Mouse (Mus musculus) megakaryocyte, adult 5-6 weeks (primary cell): ENCODE measurements around the gene Zscan12. TPM values are rescaled to one million over a fixed set of nuclear protein-coding genes. Genes with fewer than 3 reads are reported as not detected.

ENCODE experiments used
- ATAC-seq: 2 replicates; pipeline ENCODE4 v1.8.0; 2016; ENCODE audit warnings: mild to moderate bottlenecking, inconsistent platforms; ENCODE audit not compliant: poor library complexity, severe bottlenecking
- total RNA-seq, 2 experiments: library from RNA; stranded (forward) in 1 of 2; stranded (reverse) in 1 of 2; fragments of 153-499, 151-499 nt in 1 of 2; fragments of 221-1000, 200-1000 nt in 1 of 2; gene quantifications; 2 replicates each; pipeline versions ENCODE4 v1.2.3 to v1.2.4; 2015 to 2017

The Zscan12 gene
- 4.4 and 4.7 TPM in 2 replicates for total RNA-seq (2015)
- 5.6 and 8.3 TPM in 2 replicates for total RNA-seq (2017)

DNA sequence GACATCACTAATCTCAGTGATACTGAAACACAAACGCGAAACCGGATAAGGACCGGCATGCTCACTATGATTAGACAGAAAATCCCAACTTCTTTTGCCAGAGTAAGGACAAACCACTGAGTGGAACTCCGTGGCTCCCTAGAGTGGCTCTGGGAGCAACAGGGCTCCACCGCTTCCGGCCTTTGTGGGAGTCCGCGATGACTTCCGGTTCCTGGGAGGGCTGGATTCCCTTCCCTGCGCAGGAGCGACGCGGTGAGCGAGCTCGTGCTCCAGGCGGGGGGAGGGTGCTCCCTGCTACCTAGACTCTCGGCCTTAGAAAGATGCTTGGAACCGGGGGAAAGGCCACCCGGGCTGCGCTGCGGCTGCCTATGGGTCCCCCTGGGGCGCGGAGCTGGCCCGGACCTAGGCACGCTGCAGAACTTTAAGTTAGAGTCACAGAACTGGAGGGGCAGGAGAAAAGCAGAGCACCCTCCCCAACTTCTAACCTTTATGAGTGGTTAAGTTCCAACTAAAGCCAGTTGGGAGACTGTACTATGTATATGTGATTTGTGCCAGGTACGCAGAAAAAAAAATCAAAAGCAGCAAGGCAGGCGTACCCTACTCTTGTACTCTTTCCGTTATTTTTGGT lies at the start of gene Zscan12:
Gene Zscan12, plus strand, starts transcription at position 200 of the 628 bp plus-strand sequence.
- ATAC-seq = peak; percentile 98

DNA sequence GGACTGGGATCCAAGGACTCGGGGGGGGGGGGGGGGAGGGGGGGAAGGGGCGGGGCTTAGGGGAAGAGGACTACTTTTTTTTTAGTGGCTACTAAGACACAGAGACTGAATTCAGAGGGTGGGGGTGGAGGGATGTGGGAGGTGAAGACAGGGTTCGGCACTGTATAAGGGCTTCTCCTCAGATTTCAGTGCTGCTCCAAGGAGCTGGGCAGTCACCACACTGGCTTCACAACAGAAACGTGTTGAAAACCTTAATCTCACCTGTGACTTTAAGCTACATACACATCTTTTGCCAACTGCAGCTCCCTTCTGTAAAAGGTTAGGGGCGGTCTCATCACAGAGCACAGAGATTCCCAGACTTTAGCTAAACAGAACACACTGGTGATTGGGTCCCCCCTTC lies 49.8 kb upstream of the Zscan12 start:
- no peak for ATAC-seq

DNA sequence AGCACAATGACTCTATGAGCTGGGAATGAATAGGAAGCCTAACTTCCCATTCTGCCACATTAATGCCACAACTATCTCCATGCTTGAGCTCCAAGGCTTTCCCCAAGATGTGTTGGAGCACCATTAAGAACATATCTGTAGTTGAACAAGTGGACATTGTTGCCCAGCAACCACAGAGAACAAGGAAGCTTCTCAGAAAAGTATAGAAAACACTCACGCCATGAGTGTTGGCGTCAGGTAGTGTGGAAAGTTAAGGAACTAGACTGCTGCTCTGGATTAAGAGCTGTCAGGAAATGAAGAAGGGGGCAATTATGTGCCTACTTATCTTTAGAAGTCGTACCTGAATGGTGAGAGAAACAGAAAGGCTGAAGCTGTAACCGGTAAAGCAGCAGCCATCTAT lies 48.7 kb upstream of the Zscan12 start:
- ATAC-seq = no peak

DNA sequence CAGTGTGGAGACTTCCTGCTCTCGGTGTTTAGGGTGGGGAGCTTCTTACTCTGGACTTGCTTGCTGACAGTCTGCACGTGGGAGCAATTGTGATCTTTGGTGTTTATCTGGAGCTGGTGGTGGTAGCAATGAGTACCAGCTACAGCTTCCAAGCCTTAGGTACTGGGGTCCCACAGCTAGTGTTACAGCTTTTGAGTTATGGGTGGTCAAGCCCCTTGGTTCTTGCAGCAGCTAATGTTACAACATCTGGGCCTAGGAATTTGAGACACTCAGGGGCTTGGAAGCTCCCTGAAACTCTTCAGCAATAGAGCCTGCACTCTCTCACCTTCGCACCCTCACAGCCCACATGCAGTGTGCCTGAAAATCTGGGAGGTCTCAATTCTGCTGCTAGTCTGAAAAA lies 42.4 kb upstream of the Zscan12 start:
- ATAC-seq = no peak

DNA sequence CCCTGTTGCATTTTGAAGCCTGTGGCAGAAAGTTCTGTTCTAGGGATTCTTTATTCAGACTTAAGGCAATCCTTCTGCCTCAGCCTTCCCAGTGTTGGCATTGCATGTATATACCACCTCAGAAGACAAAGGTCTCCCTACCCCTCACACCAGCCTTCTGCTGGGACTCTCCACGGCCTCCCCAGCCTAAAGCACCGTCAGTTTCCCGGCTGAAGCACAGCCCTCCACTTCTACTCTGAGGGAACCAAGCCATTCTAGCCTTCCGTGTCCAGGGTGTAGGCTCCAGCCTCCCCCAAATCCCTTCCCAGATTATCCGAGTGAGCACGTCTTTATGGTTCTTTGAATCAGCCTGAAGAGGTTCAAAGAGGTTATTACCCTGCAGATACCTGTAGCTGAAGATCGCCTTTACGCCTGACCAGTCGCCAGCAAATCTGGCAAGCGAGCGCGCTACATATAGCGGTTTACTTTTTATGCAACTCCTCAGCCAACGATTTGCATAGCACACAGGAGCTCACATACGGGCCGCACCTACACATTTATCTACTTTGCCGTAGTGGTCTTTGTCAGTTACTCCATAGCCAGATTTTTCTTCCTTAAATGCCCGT lies 40.6 kb upstream of the Zscan12 start:
- ATAC-seq = no peak

DNA sequence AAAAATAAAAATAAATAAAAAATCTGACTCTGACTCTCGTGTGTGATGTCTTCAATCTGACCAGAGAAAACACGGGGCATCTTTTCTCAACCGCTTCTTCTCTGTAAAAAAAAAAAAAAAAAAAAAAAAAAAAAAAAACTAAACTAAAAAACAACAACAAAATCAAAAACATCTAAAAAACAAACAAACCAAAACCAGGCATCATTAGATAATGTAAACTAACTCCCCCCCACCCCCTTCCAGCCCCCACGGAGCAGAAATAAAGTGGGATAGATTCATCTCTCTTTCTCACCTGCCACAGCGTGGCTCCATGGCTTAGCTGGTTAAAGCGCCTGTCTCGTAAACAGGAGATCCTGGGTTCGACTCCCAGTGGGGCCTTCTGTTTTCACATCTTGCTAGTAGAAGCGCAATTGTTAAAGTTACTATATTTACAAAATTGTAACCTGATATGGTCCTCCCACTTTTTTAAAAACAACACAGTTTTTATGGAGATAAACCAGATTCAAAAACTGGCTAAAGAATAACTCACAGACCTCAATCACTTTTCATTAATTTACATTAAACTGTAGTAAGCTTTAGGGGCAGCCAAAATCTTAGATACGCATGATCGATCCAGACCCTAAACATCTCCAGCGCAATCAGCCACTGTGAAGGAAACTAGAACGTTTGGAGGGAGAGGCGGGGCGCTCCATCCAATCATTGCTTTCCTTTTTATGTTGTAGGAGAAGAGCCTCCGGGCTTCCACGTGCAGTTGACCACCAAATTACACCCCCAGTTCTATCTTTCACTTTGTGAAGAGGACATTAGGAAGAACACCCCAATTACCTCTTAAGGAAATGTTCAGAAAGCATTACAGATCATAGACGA lies 39.9 kb upstream of the Zscan12 start:
- no peak for ATAC-seq

- no peak for ATAC-seq
Observed at GRCm38 (mm10) chr13:21323405-21323804, 39.2 kb upstream of the Zscan12 start.

DNA sequence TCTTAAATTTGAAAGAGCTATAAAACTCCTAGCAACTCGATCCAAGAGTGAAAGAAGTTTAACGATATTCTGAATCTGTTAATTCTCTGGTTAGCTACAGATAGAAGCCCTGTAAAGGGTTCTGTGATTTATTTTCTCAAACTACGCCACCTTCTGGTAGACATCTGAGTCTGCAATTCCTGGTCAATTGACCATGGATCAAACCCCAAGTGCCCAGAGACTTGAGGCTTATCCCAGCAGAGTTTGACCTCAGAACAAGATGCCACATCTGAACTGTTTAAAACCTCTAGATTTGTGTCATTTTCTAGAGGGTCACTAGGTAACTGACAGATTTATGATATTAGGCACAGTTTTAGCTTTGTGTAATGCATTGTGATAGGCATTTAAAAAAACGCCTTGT lies 36.4 kb upstream of the Zscan12 start:
- ATAC-seq = 0 out of 2 replicates have a peak, but pooled peaks have one; percentile 35

DNA sequence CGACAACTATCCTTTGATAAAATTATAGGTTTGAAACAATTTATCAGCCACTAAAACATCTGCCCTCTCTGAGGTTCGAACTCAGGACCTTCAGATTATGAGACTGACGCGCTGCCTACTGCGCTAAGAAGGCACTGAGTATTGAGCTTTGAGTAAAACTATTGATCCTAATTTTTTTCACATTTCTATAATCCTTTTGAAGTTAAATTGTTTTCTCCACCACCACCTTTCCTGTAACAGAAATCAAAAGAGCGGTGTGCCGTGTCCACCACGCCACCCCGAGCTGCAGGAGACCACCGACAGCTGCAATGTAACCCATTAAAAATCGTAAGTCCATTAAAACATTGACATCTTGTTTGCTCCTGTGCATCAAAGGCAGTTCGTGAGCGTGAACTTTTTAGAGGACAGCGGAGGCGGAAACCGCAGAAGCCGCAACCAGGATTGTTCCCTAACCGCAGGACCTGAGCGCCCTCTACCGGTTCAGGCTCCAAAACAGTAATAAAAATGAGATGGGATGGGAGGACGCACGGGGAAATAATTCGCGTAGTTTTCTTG lies 35.9 kb upstream of the Zscan12 start:
- peak; percentile 67 for ATAC-seq

DNA sequence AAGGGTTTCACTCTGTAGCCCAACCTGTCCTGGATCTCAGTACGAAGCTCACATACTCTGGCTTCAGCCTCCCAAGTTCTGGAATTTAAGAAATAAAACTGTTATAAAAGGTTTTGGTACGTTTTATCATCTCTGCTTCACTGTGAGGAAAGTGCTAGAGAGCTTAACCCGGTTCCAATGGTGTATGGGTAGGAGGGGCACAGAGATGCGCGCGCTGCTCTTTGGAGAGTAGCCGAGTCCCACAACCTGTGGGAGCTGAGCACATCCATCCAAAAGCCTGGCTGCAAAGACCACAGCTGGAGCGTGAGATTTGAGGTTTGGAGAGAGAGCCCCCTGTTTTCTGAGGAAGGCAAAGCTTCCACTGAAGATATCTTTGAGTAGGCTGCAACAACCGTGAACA lies 35.2 kb upstream of the Zscan12 start:
- no peak for ATAC-seq

GRCm38 (mm10) chr13:21346610-21347009 lies 16.0 kb upstream of the Zscan12 start, which contains the start of gene Olfr1367:
Gene Olfr1367 (plus strand): TSS chr13:21346910.
- ATAC-seq = no peak

GRCm38 (mm10) chr13:21350593-21350992 lies 12.0 kb upstream of the Zscan12 start:
- no peak for ATAC-seq

DNA sequence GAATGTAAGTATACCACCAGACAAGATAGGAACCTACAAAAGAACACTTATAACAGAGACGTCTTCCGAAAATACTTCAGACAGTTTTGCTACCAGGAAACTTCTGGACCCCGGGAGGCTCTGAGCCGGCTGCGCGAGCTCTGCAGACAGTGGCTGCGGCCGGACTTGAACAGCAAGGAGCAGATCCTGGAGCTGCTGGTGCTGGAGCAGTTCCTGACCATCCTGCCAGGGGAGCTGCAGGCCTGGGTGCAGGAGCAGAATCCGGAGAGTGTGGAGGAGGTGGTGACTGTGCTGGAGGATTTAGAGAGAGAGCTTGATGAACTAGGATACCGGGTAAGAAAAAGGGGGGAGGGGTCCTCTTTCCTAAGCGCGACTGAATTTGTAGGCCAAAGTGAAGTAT lies 1.1 kb downstream of the Zscan12 start:
- no peak for ATAC-seq

DNA sequence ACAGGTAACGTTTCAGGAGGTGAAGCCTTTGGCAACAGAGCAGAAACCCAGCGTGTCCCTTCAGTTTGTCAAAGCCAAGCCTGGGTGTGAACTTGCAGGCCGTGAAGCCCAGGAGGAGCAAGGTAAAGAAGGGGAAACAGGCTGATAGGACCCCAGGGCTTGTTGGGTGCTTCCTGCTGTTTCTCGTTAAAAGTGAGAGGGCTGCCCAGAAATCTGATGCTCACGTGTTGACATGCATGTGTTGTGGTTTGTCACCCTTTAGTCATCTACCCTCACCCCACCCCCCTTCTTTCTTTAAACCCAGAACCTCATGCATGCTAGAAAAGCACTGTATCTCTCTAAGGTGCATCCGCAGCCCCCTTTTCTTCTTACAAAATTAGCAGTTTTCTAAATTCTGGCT lies 4.0 kb downstream of the Zscan12 start:
- 0 out of 2 replicates have a peak, but pooled peaks have one; percentile 14 for ATAC-seq

GRCm38 (mm10) chr13:21372700-21373099 lies 10.1 kb downstream of the Zscan12 start:
- ATAC-seq = no peak

- peak; percentile 52 for ATAC-seq
Observed at GRCm38 (mm10) chr13:21377773-21378172, 15.2 kb downstream of the Zscan12 start.

GRCm38 (mm10) chr13:21395211-21395610 lies 32.6 kb downstream of the Zscan12 start:
- no peak for ATAC-seq

GRCm38 (mm10) chr13:21395623-21396022 lies 33.0 kb downstream of the Zscan12 start:
- no peak for ATAC-seq

GRCm38 (mm10) chr13:21396048-21396447 lies 33.4 kb downstream of the Zscan12 start:
- peak; percentile 64; the same call in 1 of the 2 replicates for ATAC-seq

GRCm38 (mm10) chr13:21397486-21397885 lies 34.9 kb downstream of the Zscan12 start:
- ATAC-seq = no peak

GRCm38 (mm10) chr13:21401166-21401565 lies 38.5 kb downstream of the Zscan12 start:
- no peak for ATAC-seq
